Mouse (Mus musculus) heart, postnatal 25 days (tissue): ENCODE results near the gene Ephb1. TPM values are rescaled to one million over a fixed set of nuclear protein-coding genes. Genes with fewer than 3 reads are reported as not detected.

Source experiments
- DNase-seq: peaks from one replicate; pipeline ENCODE4 v3.0.0; 2022; ENCODE audit warnings: low spot score
- intact Hi-C: fragments of 180-260 bp; cut with DNase I; formaldehyde crosslinking; loops from one replicate; pipeline ENCODE4 v1.15.1; 2025
- microRNA-seq: library from miRNA; unstranded; fragments of <30 nt; microRNA quantifications from one replicate; pipeline ENCODE4 v1.2.0, GENCODE M21; 2022
- total RNA-seq, 2 experiments: library from RNA; stranded (reverse); gene quantifications; 2 replicates each; pipeline ENCODE4 v1.2.3; 2021

Ephb1 gene
- total RNA-seq, 2 experiments from 2014 or later = 19.5 to 21.0 TPM

DNA sequence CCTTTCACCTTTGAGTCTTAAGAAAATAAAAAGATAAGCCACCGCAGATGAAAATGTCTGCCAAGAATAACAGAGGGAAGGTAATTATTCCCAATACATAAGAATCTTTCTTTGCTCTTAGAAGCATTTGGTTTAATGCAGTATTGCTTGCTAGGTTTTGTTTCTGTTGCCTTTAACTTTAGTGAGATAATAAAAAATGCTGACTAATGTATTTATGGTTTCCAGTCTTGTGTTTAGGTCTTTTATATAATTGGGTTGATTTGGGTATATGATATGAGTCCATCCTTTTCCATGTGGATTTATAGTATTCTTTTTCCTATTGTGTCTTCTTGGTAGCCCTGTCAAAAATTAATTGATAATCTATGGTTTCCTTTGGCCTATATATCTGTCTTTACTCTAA is 456.6 kb downstream of the Ephb1 start:
- intact Hi-C loops = no loop called here
- no peak for DNase-seq

DNA sequence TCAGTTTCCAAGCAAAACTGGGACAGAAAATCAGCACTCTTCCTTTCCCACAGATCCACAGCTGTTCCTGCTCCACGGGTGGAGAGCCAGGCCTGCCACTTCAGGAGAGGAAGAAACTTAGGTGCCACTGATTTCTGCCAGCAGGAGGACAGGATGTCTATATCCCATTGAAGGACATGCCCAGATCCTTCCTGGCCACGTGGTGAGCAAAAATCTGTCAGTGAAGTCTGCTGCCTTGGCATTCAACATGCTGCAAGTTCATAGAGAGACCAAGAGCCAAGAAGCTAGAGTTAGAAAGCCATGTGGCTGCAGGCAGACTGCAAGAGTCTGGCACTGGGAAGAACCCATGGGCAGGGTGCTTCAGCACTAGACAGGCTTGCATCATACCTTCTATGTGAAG is 471.2 kb downstream of the Ephb1 start:
- intact Hi-C loops = no loop called here

DNA sequence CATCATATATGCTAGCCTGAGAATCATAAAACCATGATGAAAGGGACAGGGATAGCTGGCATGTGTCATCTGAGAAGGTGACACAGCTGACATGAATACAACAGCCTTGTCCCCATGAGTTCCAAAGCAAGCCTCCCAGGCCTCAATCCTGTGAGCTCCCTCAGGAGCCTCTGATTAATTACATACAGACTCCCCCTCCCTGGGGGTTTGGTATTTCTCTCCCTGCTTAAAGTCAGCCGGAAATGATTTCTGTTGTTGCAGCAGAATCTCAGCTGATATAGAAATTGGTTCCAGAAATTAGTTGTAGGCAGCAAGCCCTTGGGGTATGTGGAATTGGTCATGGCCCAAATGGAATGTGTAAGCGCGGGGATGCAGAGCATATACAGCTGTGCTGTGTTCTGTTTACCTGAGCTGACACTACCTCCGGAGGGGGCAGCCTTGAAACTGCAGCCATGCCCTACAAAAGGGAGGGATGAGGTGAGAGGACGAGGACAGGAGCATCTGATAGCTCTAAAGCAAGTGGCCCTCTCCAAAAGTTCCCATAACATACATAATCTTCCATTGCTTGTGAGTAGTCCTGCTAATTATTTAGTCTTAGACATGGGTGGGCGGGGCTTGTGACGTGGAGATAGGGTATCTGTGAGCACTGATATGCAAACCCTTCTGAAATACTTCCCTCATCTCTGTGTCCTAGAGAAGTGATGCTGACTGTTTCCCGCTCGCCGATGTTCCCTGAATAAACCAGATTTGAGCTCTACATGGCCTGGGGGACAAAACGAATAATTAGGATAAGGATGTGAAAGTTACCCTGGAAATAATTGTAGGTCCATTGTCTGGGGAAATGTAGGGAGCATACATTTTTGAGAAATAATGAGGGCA is 477.1 kb downstream of the Ephb1 start:
- intact Hi-C loops = no loop called here
- no peak for DNase-seq

More for the DNA sequence above, 471.2 kb downstream of the Ephb1 start:
- no peak for DNase-seq

DNA sequence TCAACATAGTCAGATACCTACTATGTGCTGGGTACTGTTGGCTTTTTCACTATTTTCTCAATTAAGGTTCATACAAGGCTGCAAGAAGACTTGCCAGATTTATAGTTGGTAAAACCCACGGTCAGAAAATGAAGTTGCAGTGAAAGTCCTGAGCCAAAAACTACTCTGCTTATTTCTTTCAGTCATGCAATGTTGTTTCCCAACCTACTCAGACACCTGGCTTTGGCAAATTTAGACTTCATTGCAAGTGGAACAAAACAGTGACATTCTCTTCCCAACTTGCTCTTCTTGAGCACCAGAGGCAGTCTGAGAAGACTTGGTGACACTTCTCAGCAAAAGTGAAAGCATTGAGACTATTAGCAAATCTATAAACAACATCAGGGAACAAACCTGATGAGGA is 479.2 kb downstream of the Ephb1 start:
- intact Hi-C loops = no loop called here
- no peak for DNase-seq

Small RNAs within 50 kb of the gene (microRNA-seq; reads per million reads assigned to microRNA genes)
- gene Mir7243 = not detected

Other genes starting within 250 kb of the Ephb1 start
- 10 to 100 TPM; 13.2 to 26.4 TPM for gene Ky, start 151.1 kb upstream of the Ephb1 start, total RNA-seq